Comparison of ENCODE assay signal across 25 mouse cellular contexts in the genomic region with DNA sequence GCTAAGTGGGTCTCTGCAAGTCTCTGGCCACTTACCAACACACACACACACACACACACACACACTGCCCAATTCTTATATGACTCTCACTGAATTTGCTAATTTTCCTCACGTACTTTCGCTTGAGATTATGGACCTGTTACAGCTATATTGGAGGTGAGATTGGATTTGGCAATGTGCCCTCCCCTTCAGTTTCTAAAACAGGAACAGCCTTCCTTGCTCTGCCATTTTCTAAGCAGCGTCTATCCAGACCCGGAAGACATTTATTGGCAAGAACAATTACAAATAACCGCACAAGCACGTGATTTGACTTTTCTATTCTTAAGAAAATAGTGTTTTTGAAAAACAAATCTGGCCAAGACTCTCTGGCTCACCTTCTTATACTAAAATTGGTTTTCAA.
A peak's percentile ranks its signal among the peaks of the same experiment; 100 is the strongest.
DNase-seq lines count a peak whose midpoint lies in the region; ATAC-seq and TF ChIP-seq lines count a peak whose summit lies in the region.
"Had no signal": no experiment of that assay in that cellular context is flagged by ENCODE, and none has a peak within 500 bp of the region (broad histone marks: within the 10 kb centered on the region; RNA-seq: fewer than 3 reads in every experiment).

No protein-coding gene starts in this region.

- WGBS in forebrain, embryonic 12.5 days = 69% methylated on average over 6 of the region's 6 CpGs
- WGBS in forebrain, embryonic 11.5 days = 67% methylated on average over 6 of the region's 6 CpGs
- WGBS in forebrain, embryonic 15.5 days = 33% methylated on average over 6 of the region's 6 CpGs
- 28% methylated on average over 6 of the region's 6 CpGs for WGBS in forebrain, postnatal 0 days
- WGBS in kidney, embryonic 15.5 days = 87% methylated on average over 6 of the region's 6 CpGs

- H3K9me3 ChIP-seq in forebrain, embryonic 12.5 days = no peaks in the 10 kb centered on the region
- no peaks in the 10 kb centered on the region for H3K9me3 ChIP-seq in forebrain, embryonic 11.5 days (ENCODE audit: control insufficient read depth, low read length)
- H3K9me3 ChIP-seq in forebrain, embryonic 15.5 days = no peaks in the 10 kb centered on the region
- no peaks in the 10 kb centered on the region for H3K9me3 ChIP-seq in forebrain, postnatal 0 days (ENCODE audit: low read length)
- H3K9me3 ChIP-seq in kidney, embryonic 15.5 days (replicated peaks) = no peaks in the 10 kb centered on the region
- H3K9me3 ChIP-seq: embryonic facial prominence, embryonic 10.5 days; embryonic facial prominence, embryonic 12.5 days had no signal

- no peaks in the 10 kb centered on the region for H3K27me3 ChIP-seq in forebrain, embryonic 12.5 days
- no peaks in the 10 kb centered on the region for H3K27me3 ChIP-seq in forebrain, embryonic 11.5 days (ENCODE audit: control insufficient read depth, insufficient read depth, low read length)
- H3K27me3 ChIP-seq in forebrain, embryonic 15.5 days = no peaks in the 10 kb centered on the region
- no peaks in the 10 kb centered on the region for H3K27me3 ChIP-seq in forebrain, postnatal 0 days (ENCODE audit: insufficient read depth, low read length)
- H3K27me3 ChIP-seq in kidney, embryonic 15.5 days = no peaks in the 10 kb centered on the region
- H3K27me3 ChIP-seq: CH12.LX; embryonic facial prominence, embryonic 12.5 days; Patski had no signal

- H3K36me3 ChIP-seq in forebrain, embryonic 12.5 days (replicated peaks) = peaks cover 3% of the 10 kb centered on the region; the same call in 1 of the 2 replicates
- no peaks in the 10 kb centered on the region for H3K36me3 ChIP-seq in forebrain, embryonic 11.5 days (ENCODE audit: control insufficient read depth, insufficient read depth, low read length)
- no peaks in the 10 kb centered on the region; the same call in 1 of the 2 replicates for H3K36me3 ChIP-seq in forebrain, embryonic 15.5 days
- peaks cover 2% of the 10 kb centered on the region; the same call in 1 of the 2 replicates for H3K36me3 ChIP-seq in forebrain, postnatal 0 days (ENCODE audit: insufficient read depth)
- no peaks in the 10 kb centered on the region for H3K36me3 ChIP-seq in kidney, embryonic 15.5 days
- H3K36me3 ChIP-seq: embryonic facial prominence, embryonic 12.5 days; G1E had no signal

- H3K4me2 ChIP-seq in forebrain, embryonic 12.5 days = no peak overlapping the region
- H3K4me2 ChIP-seq in forebrain, embryonic 11.5 days (ENCODE audit: low read depth, low read length, severe bottlenecking) = no peak overlapping the region
- H3K4me2 ChIP-seq in forebrain, embryonic 15.5 days (replicated peaks) = no peak overlapping the region
- no peak overlapping the region for H3K4me2 ChIP-seq in forebrain, postnatal 0 days (ENCODE audit: low read depth)
- no peak overlapping the region for H3K4me2 ChIP-seq in kidney, embryonic 15.5 days
- H3K4me2 ChIP-seq: embryonic facial prominence, embryonic 12.5 days had no signal

- H3K4me3 ChIP-seq in forebrain, embryonic 12.5 days (replicated peaks) = no peak overlapping the region
- H3K4me3 ChIP-seq in forebrain, embryonic 11.5 days (ENCODE audit: low read depth, low read length) = no peak overlapping the region
- H3K4me3 ChIP-seq in forebrain, embryonic 15.5 days = no peak overlapping the region
- no peak overlapping the region for H3K4me3 ChIP-seq in forebrain, postnatal 0 days (ENCODE audit: low read depth, low read length)
- H3K4me3 ChIP-seq in kidney, embryonic 15.5 days (replicated peaks) = no peak overlapping the region
- H3K4me3 ChIP-seq: embryonic facial prominence, embryonic 10.5 days; embryonic facial prominence, embryonic 12.5 days had no signal

- H3K4me1 ChIP-seq in forebrain, embryonic 12.5 days = no peaks in the 10 kb centered on the region
- H3K4me1 ChIP-seq in forebrain, embryonic 11.5 days (replicated peaks; ENCODE audit: control insufficient read depth, insufficient read depth, low read length) = 0 out of 2 replicates have a peak, but pooled peaks cover 2% of the 10 kb centered on the region
- H3K4me1 ChIP-seq in forebrain, embryonic 15.5 days = peaks cover 12% of the 10 kb centered on the region
- H3K4me1 ChIP-seq in forebrain, postnatal 0 days (ENCODE audit: insufficient read depth) = no peaks in the 10 kb centered on the region
- H3K4me1 ChIP-seq in kidney, embryonic 15.5 days = no peaks in the 10 kb centered on the region
- H3K4me1 ChIP-seq: embryonic facial prominence, embryonic 10.5 days; embryonic facial prominence, embryonic 12.5 days had no signal

- no peak for DNase-seq in forebrain, embryonic 11.5 days (ENCODE audit: low spot score)
- DNase-seq in heart, adult 11 months = peak; percentile 43
- DNase-seq in heart, adult 9 months (ENCODE audit: low spot score in 2 of 2) = no peak
- no peak for DNase-seq in forebrain, postnatal 0 days
- no peak for DNase-seq in embryo, embryonic 11 days
- DNase-seq: adrenal gland, adult 8-10 months; adrenal gland, postnatal 14 days; adrenal gland, postnatal 36 days; B cell, adult 2 months; cerebellum, adult 11 months; cerebellum, adult 18-20 months; cerebellum, adult 8-10 months; cerebellum, adult 9-11 months; cerebellum, postnatal 14 days; cerebellum, postnatal 36 days had no signal

- H3K9ac ChIP-seq in forebrain, embryonic 12.5 days = no peak overlapping the region
- no peak overlapping the region for H3K9ac ChIP-seq in forebrain, embryonic 11.5 days (ENCODE audit: low read length)
- H3K9ac ChIP-seq in forebrain, embryonic 15.5 days (replicated peaks) = no peak overlapping the region
- no peak overlapping the region for H3K9ac ChIP-seq in forebrain, postnatal 0 days
- no peak overlapping the region for H3K9ac ChIP-seq in kidney, embryonic 15.5 days
- H3K9ac ChIP-seq: embryonic facial prominence, embryonic 12.5 days had no signal

- no peak for ATAC-seq in forebrain, embryonic 12.5 days (ENCODE audit: low FRiP score)
- ATAC-seq in forebrain, embryonic 11.5 days (replicated peaks; ENCODE audit: low FRiP score) = no peak
- ATAC-seq in forebrain, embryonic 15.5 days (replicated peaks) = 0 out of 2 replicates have a peak, but pooled peaks have one; percentile 7
- peak; percentile 23; the same call in 1 of the 2 replicates for ATAC-seq in forebrain, postnatal 0 days
- ATAC-seq in kidney, embryonic 15.5 days (replicated peaks; ENCODE audit: low FRiP score) = no peak
- ATAC-seq: activated CD4-positive, CD25-positive, alpha-beta regulatory T cell, adult 4 months; CD4-positive, CD25-positive, alpha-beta regulatory T cell, adult 4 months; Patski had no signal

- 0 out of 2 replicates have a peak overlapping the region, but pooled peaks have one; percentile 13 for H3K27ac ChIP-seq in forebrain, embryonic 12.5 days
- no peak overlapping the region for H3K27ac ChIP-seq in forebrain, embryonic 11.5 days (ENCODE audit: low read depth, low read length)
- H3K27ac ChIP-seq in forebrain, embryonic 15.5 days (replicated peaks) = peak overlapping the region; percentile 32
- H3K27ac ChIP-seq in forebrain, postnatal 0 days (ENCODE audit: low read depth, low read length) = no peak overlapping the region
- H3K27ac ChIP-seq in kidney, embryonic 15.5 days = no peak overlapping the region
- H3K27ac ChIP-seq: embryonic facial prominence, embryonic 10.5 days; embryonic facial prominence, embryonic 12.5 days had no signal

- TF ChIP-seq CTCF in forebrain, postnatal 0 days (IDR thresholded peaks at IDR 0.05; ENCODE audit: low read depth) = no peak

Comparison
In these comparisons a context has a peak if more than half of its experiments do, and no peak if none do; other contexts are left out.
1. ATAC-seq: peak in forebrain, embryonic 15.5 days (single experiment) and forebrain, postnatal 0 days (single experiment); none in forebrain, embryonic 12.5 days (single experiment), forebrain, embryonic 11.5 days (single experiment) and kidney, embryonic 15.5 days (single experiment).
2. H3K27ac ChIP-seq: peak in forebrain, embryonic 12.5 days (single experiment) and forebrain, embryonic 15.5 days (single experiment); none in forebrain, embryonic 11.5 days (single experiment), forebrain, postnatal 0 days (single experiment) and kidney, embryonic 15.5 days (single experiment).